Mouse (Mus musculus) erythroblast, embryonic 14.5 days (primary cell): ENCODE data around the gene Pde7b.

Source experiments
- GATA1 ChIP-seq: IDR thresholded peaks from 2 replicates; pipeline ENCODE4 v1.6.1; 2012; ENCODE audit warnings: low read length, inconsistent platforms, mixed read lengths
- TAL1 ChIP-seq: IDR thresholded peaks from 3 replicates; pipeline ENCODE4 v1.6.1; 2012; ENCODE audit warnings: low read length, inconsistent platforms, mixed read lengths

DNA sequence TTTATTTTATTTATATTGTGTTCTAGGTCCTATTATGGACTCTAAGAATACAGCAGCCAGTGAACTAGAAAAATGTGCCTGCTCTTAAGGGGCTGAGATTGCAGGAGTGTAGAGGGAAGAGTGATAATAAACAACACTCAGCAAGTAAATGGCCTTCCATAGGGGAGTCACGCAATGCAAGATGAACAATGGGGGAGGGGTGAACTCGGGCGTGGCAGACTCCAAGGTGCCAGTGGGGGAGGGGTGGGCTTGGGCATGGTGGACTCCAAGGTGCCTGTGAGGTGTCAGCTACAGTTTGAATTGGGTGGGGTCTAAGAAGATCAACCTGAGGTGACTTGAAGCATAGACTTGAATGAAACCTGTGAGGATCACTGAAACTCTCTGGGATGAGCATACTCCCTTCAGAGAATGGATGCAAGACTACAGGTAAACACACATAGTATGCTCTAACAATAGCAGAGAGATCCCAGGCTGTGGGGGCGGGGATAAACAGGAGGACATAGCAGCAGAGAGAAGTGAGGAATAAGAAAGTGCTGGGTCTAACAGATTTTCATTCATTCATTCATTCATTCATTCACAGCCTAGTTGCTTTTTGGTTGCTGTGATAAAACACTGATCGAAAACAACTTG lies 230.9 kb downstream of the Pde7b start:
- TF ChIP-seq GATA1 (no peak), TAL1 (no peak)
